Mouse (Mus musculus) liver, postnatal 0 days (tissue): ENCODE measurements around the gene Rfx4.

Experiments
- CTCF ChIP-seq: sonication (generic); IDR thresholded peaks from 2 replicates; pipeline ENCODE4 v1.5.1; 2016; ENCODE audit warnings: antibody characterized with exemption, low read depth
- EP300 ChIP-seq: IDR thresholded peaks from 2 replicates; pipeline ENCODE4 v1.6.1; 2016; ENCODE audit warnings: antibody characterized with exemption, low read depth, mild to moderate bottlenecking

DNA sequence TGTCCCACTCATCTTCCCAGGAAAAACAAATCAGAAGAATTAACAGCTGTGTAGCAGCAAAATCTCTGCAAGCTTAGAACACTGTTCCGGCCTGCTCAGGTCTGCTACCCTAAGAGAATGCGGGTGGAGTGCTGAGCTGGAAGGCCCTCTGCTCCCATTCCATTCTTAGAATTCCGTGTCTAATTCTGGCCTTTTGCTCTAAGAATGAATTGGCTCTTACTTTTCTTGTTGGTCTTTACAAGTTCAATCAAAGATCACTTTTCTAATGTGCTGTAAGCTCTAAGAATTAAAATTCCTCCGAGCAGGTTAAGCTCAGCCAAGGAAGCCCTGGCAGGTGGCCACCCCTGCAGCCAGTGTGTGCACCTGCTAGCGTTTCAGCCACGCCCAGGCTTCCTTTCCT is 43.3 kb upstream of the Rfx4 start:
- no peak for TF ChIP-seq CTCF
- TF ChIP-seq EP300 = no peak
